Mouse (Mus musculus) midbrain, embryonic 12.5 days (tissue): ENCODE measurements at regions not wholly inside any gene's neighbourhood (a gene's known extent, or its start where the extent isn't known, plus 50 kb on each side); places are given as distances from the start of the nearest gene placed in this dataset.

Experiments used
- ATAC-seq: fragments of 200-750 bp; cut with Nextera tagmentation; 2 replicates; pipeline ENCODE4 v1.8.0; 2017; ENCODE audit warnings: low read depth, moderate TSS enrichment, moderate library complexity; ENCODE audit not compliant: low FRiP score
- H3K27ac ChIP-seq: fragments of 300-500 bp; sonication (generic); replicated peaks from 2 replicates; pipeline ENCODE4 v1.5.1; 2016; ENCODE audit warnings: mild to moderate bottlenecking
- H3K27me3 ChIP-seq: fragments of 300-500 bp; sonication (generic); 2 replicates; pipeline ENCODE4 v1.6.1; 2016; ENCODE audit warnings: mild to moderate bottlenecking
- H3K36me3 ChIP-seq: fragments of 300-500 bp; sonication (generic); 2 replicates; pipeline ENCODE4 v1.6.1; 2016
- H3K4me1 ChIP-seq: fragments of 300-500 bp; sonication (generic); 2 replicates; pipeline ENCODE4 v1.6.1; 2016
- H3K4me2 ChIP-seq: fragments of 300-500 bp; sonication (generic); replicated peaks from 2 replicates; pipeline ENCODE4 v1.6.1; 2016; ENCODE audit warnings: mild to moderate bottlenecking, moderate library complexity
- H3K4me3 ChIP-seq: fragments of 300-500 bp; sonication (generic); 2 replicates; pipeline ENCODE4 v1.5.1; 2016; ENCODE audit warnings: mild to moderate bottlenecking
- H3K9ac ChIP-seq: fragments of 300-500 bp; sonication (generic); replicated peaks from 2 replicates; pipeline ENCODE4 v1.6.1; 2016; ENCODE audit warnings: mild to moderate bottlenecking, moderate library complexity
- H3K9me3 ChIP-seq: fragments of 300-500 bp; sonication (generic); 2 replicates; pipeline ENCODE4 v1.6.1; 2016; ENCODE audit warnings: mild to moderate bottlenecking
- WGBS: fragments of 180-500 bp; shearing (Covaris S2); methylation state at CpG from one replicate; pipeline ENCODE4 v1.1.7; 2016; 5-methylcytosine and 5-hydroxymethylcytosine counted together

DNA sequence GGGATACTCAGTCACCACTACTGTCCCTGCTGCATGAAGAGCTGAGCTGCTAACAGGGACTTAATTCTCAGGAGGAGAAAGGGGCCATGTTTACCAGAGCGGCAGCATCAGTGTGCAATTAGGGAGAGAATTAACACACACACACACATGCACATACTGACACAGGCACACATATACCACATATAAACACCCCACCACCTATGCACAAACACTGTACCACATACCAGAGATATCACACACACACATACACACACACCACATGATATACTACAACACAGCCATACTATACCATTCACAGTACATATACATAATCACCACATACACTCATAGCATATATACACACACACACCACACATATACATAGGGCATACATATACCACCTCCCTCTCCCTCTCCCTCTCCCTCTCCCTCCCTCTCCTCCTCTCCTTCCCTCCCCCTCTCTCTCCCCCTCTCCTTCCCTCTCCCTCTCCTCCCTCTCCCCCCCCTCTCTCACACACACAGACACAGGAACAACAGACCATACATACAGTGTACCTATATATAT is 294.2 kb downstream of the Ice1 start:
- no peak overlapping the region for H3K4me2 ChIP-seq
- no peak overlapping the region for H3K27ac ChIP-seq
- no peaks in the 10 kb centered on the region for H3K9me3 ChIP-seq
- H3K27me3 ChIP-seq = peaks cover 6% of the 10 kb centered on the region; the same call in 1 of the 2 replicates
- H3K9ac ChIP-seq = no peak overlapping the region
- peak; percentile 57; the same call in 1 of the 2 replicates for ATAC-seq
- no peak overlapping the region for H3K4me3 ChIP-seq
- no peaks in the 10 kb centered on the region for H3K36me3 ChIP-seq
- H3K4me1 ChIP-seq = peaks cover 23% of the 10 kb centered on the region
- WGBS = 73% methylated on average over 1 of the region's 1 CpGs

DNA sequence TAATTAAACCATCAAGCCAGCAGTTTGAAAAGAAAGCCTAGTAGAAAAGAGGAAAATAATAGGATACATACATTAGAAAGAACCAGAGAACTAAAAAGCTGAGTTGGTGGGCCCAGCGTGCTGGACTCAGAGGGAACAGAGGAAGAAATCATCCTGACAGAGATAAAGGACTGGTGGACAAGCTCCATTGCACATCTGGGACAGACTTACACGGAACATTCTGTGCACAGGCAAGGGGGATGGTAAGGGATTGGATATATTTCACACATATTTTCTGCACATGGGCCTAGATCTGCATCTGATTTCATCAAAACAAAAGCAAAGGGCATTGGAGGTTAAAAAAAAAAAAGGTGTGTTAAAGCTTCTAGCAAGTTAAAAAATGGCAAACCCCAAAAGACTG is 293.5 kb downstream of the Ice1 start:
- Histone ChIP-seq H3K27ac (peak overlapping the region; percentile 16; the same call in 1 of the 2 replicates), H3K36me3 (no peaks in the 10 kb centered on the region), H3K4me2 (no peak overlapping the region), H3K9me3 (no peaks in the 10 kb centered on the region), H3K9ac (no peak overlapping the region), H3K4me3 (no peak overlapping the region), H3K27me3 (peaks cover 6% of the 10 kb centered on the region; the same call in 1 of the 2 replicates), H3K4me1 (peaks cover 23% of the 10 kb centered on the region)
- no peak; the same call in 1 of the 2 replicates for ATAC-seq
- WGBS = 29% methylated on average over 2 of the region's 2 CpGs

DNA sequence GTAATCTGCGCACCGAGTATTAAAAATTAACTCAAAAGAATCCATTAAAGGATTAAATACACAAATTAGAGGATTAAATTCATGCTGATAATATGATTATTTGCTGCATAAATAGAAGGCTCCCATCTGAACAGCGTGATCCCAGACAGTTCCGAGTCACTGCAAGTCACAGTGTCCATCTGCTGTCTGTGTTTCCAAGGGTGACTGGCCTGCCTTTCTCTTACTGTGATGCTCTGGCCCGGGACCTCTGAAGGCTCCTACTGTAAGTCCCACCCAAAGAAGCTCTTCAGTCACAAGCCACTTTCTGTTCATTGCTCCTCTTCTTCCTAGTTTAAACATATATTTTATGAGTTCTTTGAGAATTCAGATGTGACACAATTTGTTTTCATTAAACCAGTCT is 293.1 kb downstream of the Ice1 start:
- peak; percentile 77 for ATAC-seq
- no peak overlapping the region for H3K27ac ChIP-seq

DNA sequence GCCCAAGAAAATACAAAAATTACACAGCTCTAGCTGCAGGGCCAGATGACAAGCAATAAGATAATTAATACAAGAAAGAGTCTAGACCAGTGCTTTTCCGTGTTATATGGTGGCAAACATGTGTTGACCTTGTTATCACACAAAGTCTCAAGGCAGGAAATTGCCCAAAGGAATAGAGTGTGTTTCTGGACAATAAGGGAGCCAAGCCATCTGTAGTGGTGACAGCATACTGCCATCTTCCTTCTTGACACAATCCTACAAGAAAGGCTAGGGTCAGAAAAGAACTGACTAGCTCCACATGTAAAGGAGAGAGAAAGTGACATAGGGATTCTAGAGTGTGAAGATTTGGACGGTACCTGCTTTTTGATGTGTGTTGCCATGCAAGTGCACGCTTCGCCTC is 289.0 kb downstream of the Ice1 start:
- H3K4me2 ChIP-seq = no peak overlapping the region
- H3K27me3 ChIP-seq = peaks cover 9% of the 10 kb centered on the region
- no peak overlapping the region for H3K27ac ChIP-seq
- 91% methylated on average over 4 of the region's 4 CpGs for WGBS
- no peak for ATAC-seq
- no peak overlapping the region for H3K4me3 ChIP-seq
- H3K9ac ChIP-seq = no peak overlapping the region
- no peaks in the 10 kb centered on the region for H3K9me3 ChIP-seq
- H3K36me3 ChIP-seq = no peaks in the 10 kb centered on the region
- peaks cover 4% of the 10 kb centered on the region; the same call in 1 of the 2 replicates for H3K4me1 ChIP-seq

More for the DNA sequence above, 293.1 kb downstream of the Ice1 start:
- no peak overlapping the region for H3K9ac ChIP-seq
- WGBS = 33% methylated on average over 5 of the region's 5 CpGs
- no peaks in the 10 kb centered on the region for H3K9me3 ChIP-seq
- H3K4me3 ChIP-seq = no peak overlapping the region
- H3K27me3 ChIP-seq = peaks cover 6% of the 10 kb centered on the region; the same call in 1 of the 2 replicates
- H3K36me3 ChIP-seq = no peaks in the 10 kb centered on the region
- H3K4me1 ChIP-seq = peaks cover 23% of the 10 kb centered on the region
- no peak overlapping the region for H3K4me2 ChIP-seq

DNA sequence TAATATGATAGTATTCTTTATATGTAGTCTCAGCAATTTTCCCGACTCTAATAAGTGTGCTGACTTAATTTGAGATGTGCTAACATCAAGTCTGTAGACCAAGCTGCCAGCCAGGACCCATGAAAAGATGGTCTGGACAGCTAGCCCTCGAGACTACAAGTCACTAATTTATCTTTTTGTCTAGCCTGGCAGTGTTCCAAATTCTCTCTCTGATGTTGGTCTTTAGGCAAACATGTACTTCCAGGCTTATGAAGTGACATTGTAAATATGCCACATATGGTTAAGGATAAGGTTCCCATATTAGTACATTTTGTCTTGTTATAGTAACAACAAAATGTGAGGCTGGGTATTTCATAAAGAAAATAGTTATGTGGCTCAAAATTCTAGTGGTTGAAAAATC is 288.5 kb downstream of the Ice1 start:
- H3K27me3 ChIP-seq = peaks cover 9% of the 10 kb centered on the region
- H3K4me2 ChIP-seq = no peak overlapping the region
- no peaks in the 10 kb centered on the region for H3K36me3 ChIP-seq
- ATAC-seq = no peak
- H3K4me1 ChIP-seq = peaks cover 3% of the 10 kb centered on the region; the same call in 1 of the 2 replicates
- 60% methylated on average over 2 of the region's 2 CpGs for WGBS
- no peaks in the 10 kb centered on the region for H3K9me3 ChIP-seq
- H3K9ac ChIP-seq = no peak overlapping the region
- no peak overlapping the region for H3K27ac ChIP-seq
- H3K4me3 ChIP-seq = no peak overlapping the region

DNA sequence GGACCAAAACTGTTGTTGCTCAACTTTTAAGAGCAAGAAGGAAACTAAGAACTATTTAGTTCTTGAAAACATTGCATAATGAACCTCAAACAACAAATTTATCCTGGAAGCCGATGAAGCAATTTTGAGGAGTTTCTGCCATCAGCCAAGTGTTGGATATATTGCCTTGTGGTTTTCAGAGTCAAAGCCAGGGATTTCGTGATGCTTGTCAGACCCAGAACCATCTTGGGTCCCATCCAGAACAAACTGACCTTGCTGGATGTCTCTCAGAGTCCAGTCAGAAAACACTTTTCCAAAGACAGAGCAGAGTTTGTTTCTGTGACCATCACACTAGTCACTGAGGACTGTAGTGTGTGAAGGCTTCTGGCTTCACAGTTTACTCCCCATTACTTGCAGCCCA is 267.8 kb downstream of the Ice1 start:
- 90% methylated on average over 2 of the region's 2 CpGs for WGBS

DNA sequence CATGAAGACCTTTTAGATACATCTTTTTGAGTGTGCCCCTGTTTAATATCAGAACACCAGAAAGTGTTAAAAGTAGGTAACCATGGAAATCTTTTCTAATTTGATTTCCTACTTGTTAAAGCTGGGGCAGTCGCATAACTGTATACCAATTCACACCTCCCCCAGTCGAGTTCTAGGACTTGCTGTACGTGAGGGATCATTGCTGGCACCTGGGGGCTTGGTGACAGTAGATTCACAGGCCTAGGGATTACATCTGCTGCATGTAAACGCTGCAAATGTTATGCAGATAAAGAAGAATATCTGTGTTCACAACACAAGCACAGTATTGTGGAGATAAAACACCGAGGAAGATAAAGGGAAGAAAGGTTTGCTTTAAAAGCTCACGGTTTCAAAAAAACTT is 256.7 kb downstream of the Ice1 start:
- no peaks in the 10 kb centered on the region for H3K27me3 ChIP-seq
- H3K27ac ChIP-seq = no peak overlapping the region
- no peaks in the 10 kb centered on the region for H3K36me3 ChIP-seq
- no peaks in the 10 kb centered on the region for H3K9me3 ChIP-seq
- ATAC-seq = no peak
- no peak overlapping the region for H3K9ac ChIP-seq
- H3K4me3 ChIP-seq = no peak overlapping the region
- no peaks in the 10 kb centered on the region for H3K4me1 ChIP-seq
- H3K4me2 ChIP-seq = no peak overlapping the region
- 70% methylated on average over 6 of the region's 6 CpGs for WGBS

More for the DNA sequence above, 267.8 kb downstream of the Ice1 start:
- no peaks in the 10 kb centered on the region for H3K27me3 ChIP-seq
- no peak overlapping the region for H3K4me2 ChIP-seq
- no peaks in the 10 kb centered on the region for H3K4me1 ChIP-seq
- no peak overlapping the region for H3K9ac ChIP-seq
- no peak for ATAC-seq
- H3K36me3 ChIP-seq = no peaks in the 10 kb centered on the region
- H3K4me3 ChIP-seq = no peak overlapping the region
- no peak overlapping the region for H3K27ac ChIP-seq
- no peaks in the 10 kb centered on the region for H3K9me3 ChIP-seq

DNA sequence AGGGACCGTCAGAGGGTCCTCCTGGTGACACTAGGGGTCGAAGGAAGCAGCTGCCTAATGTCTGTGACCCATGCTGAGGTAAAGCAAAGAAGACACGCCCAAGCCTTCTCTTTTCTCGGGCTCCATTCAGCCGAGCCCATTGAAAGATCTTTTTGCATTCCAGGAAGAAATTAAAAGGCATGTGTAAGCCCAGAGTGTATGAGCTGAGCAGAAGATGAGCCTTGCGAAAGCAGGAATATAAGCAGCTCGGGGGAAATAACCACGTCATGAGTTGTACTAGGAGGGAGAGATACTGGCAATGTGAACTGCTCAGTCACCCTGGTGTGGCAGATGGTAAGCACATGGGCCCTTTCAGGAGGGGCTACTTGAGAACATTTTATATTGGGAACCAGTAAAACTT is 252.1 kb downstream of the Ice1 start:
- WGBS = 57% methylated on average over 8 of the region's 8 CpGs
- H3K4me1 ChIP-seq = no peaks in the 10 kb centered on the region
- ATAC-seq = no peak
- no peak overlapping the region for H3K9ac ChIP-seq
- no peak overlapping the region for H3K4me2 ChIP-seq
- H3K27ac ChIP-seq = no peak overlapping the region
- H3K4me3 ChIP-seq = no peak overlapping the region
- no peaks in the 10 kb centered on the region for H3K36me3 ChIP-seq
- H3K9me3 ChIP-seq = no peaks in the 10 kb centered on the region
- no peaks in the 10 kb centered on the region for H3K27me3 ChIP-seq

DNA sequence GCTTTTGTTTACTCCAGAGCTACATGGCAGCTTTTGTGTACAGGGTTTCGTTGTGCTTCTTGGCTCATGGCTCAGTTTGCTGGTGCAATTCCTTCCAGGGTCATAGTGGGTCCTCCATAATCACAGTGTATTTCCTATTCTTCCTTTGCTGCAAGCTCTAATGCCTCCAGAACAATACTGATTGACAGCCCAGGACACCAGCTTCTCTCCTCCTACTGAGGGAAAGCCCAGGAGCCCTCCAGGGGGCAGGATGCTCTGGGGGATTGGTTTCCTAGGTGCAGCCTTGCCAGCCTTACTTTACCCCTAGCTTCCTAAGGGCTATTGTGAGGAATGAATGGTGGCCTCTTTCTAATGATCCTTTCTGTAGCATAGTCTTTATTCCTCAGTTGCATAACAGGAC is 224.6 kb downstream of the Ice1 start:
- WGBS = 37% methylated on average over 1 of the region's 1 CpGs

DNA sequence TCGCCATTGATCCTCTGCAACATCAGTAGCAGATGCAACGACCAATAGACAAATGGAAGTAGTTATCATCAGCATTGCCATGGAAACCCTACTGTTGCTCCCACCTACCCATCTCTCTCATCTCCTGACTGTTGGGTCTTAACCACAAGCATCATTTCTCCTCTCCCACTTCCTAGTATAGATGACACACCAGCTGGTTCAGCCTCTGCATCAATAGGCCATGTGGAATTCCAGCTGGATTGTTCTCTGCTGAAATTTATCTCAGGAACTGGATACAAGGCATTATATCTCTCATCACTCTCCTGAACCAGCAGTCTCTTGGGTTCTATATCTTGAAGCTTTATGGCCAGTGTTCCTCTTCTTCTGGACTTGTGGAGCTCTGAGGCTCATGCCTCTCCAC is 219.3 kb downstream of the Ice1 start:
- H3K4me3 ChIP-seq = no peak overlapping the region
- no peaks in the 10 kb centered on the region for H3K9me3 ChIP-seq
- H3K36me3 ChIP-seq = no peaks in the 10 kb centered on the region
- WGBS = 89% methylated on average over 2 of the region's 2 CpGs
- no peaks in the 10 kb centered on the region for H3K27me3 ChIP-seq
- 0 out of 2 replicates have a peak, but pooled peaks cover 3% of the 10 kb centered on the region for H3K4me1 ChIP-seq
- H3K4me2 ChIP-seq = no peak overlapping the region
- no peak overlapping the region for H3K9ac ChIP-seq
- no peak for ATAC-seq
- no peak overlapping the region for H3K27ac ChIP-seq

More for the DNA sequence above, 224.6 kb downstream of the Ice1 start:
- no peaks in the 10 kb centered on the region for H3K27me3 ChIP-seq
- peak; percentile 69 for ATAC-seq
- no peak overlapping the region for H3K4me3 ChIP-seq
- H3K9me3 ChIP-seq = no peaks in the 10 kb centered on the region
- H3K9ac ChIP-seq = no peak overlapping the region
- H3K4me1 ChIP-seq = peaks cover 9% of the 10 kb centered on the region
- no peaks in the 10 kb centered on the region for H3K36me3 ChIP-seq
- no peak overlapping the region for H3K4me2 ChIP-seq
- H3K27ac ChIP-seq = no peak overlapping the region

DNA sequence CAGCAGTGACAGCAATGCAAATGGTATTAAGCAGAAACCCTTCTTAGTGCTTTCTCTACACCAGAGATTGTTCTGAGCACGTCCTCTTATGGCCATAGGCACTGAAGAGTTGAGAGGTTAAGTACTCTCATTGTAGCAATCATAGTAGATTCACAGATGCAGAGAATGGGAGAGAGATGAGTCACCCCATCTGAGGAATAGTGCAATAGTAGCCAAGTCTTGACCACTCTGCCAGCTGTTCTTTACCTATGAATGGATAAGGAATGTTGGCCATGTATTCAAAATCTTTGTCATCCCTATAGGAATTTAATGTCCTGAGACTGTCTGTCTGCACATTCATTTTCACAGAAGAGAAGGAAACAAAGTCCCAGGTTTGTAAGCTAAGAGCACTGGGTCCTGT is 198.0 kb downstream of the Ice1 start:
- H3K4me2 ChIP-seq = no peak overlapping the region
- no peaks in the 10 kb centered on the region for H3K36me3 ChIP-seq
- H3K9ac ChIP-seq = no peak overlapping the region
- no peaks in the 10 kb centered on the region for H3K27me3 ChIP-seq
- ATAC-seq = no peak
- no peaks in the 10 kb centered on the region for H3K4me1 ChIP-seq
- no peak overlapping the region for H3K27ac ChIP-seq
- no peaks in the 10 kb centered on the region for H3K9me3 ChIP-seq
- WGBS = 68% methylated on average over 1 of the region's 1 CpGs
- no peak overlapping the region for H3K4me3 ChIP-seq

DNA sequence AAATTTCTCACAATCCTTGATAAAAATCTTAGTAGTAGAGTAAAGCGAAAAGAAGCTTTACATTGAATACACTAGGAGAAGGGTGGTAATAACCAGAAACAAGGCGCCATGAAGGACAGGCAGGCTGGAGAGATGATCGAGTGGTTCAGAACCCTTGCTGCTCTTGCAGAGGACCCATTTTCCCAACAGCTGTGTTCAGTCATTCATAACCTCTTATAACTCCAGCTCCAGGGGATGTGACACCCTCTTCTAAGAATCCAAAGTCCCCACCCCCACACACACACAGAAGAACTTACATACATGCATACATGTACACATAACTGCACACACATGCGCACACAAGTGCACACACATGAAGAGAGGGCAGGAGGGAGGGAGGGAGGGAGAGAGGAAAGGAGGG is 190.5 kb downstream of the Ice1 start:
- Histone ChIP-seq H3K4me3 (no peak overlapping the region), H3K27ac (no peak overlapping the region), H3K9ac (no peak overlapping the region), H3K9me3 (no peaks in the 10 kb centered on the region), H3K4me2 (no peak overlapping the region), H3K4me1 (no peaks in the 10 kb centered on the region), H3K27me3 (no peaks in the 10 kb centered on the region), H3K36me3 (no peaks in the 10 kb centered on the region)
- no peak for ATAC-seq
- 93% methylated on average over 3 of the region's 4 CpGs for WGBS
